Mouse (Mus musculus) kidney, adult 9 months (tissue): Measurements from ENCODE around the gene Scaper.

Experiments used
- DNase-seq: peaks from one replicate; pipeline ENCODE4 v3.0.0; 2022

Scaper gene

GRCm38 (mm10) chr9:55539661-55540390 is 398.1 kb downstream of the Scaper start:
- DNase-seq, result peak; percentile 9

- DNase-seq, result no peak
Observed at GRCm38 (mm10) chr9:55539006-55539405, 398.9 kb downstream of the Scaper start.

- no peak for DNase-seq
Observed at GRCm38 (mm10) chr9:55538377-55538776, 399.5 kb downstream of the Scaper start, which contains the start of gene Isl2. Gene Isl2, plus strand, starts transcription at chr9:55538672.

- peak; percentile 68 for DNase-seq
Observed at GRCm38 (mm10) chr9:55535907-55536306, 402.0 kb downstream of the Scaper start.

GRCm38 (mm10) chr9:55525716-55526115 is 412.2 kb downstream of the Scaper start:
- no peak for DNase-seq

- peak; percentile 98 for DNase-seq
Observed at GRCm38 (mm10) chr9:55512027-55512543, 425.8 kb downstream of the Scaper start, which contains the start of gene Etfa. Gene Etfa, minus strand, starts transcription at chr9:55512243.

GRCm38 (mm10) chr9:55511521-55511993 is 426.4 kb downstream of the Scaper start:
- DNase-seq, result peak; percentile 71

- DNase-seq, result peak; percentile 66
Observed at GRCm38 (mm10) chr9:55510651-55511235, 427.2 kb downstream of the Scaper start.

- no peak for DNase-seq
Observed at GRCm38 (mm10) chr9:55509731-55510130, 428.2 kb downstream of the Scaper start.

- no peak for DNase-seq
Observed at GRCm38 (mm10) chr9:55508701-55509100, 429.2 kb downstream of the Scaper start.

GRCm38 (mm10) chr9:55507922-55508321 is 430.0 kb downstream of the Scaper start:
- no peak for DNase-seq
